Comparison of ENCODE assay signal across 13 mouse cellular contexts in the genomic region with DNA sequence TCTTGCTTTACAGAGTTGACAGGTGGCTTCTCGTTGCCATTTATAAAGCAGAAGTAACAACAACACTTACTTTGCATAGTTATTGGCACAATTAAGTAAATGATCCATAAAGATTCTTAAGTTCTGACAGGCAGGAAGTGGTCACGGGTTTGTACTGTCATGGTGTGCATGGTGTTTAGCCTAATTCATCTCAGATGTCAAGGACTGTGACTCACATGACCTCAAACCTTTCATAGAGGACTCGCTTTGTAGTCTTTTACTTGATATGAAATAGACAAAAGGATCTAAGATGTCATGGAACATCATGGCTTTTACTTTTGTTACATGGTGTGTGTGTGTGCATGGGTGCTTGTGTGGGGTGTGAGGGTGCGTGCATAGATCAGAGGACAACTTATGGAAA.
"Had no signal": no experiment of that assay in that cellular context is flagged by ENCODE, and none has a peak within 500 bp of the region (broad histone marks: within the 10 kb centered on the region; RNA-seq: fewer than 3 reads in every experiment).

No protein-coding gene starts in this region.

- H3K4me1 ChIP-seq: midbrain, embryonic 15.5 days had no signal

- H3K4me3 ChIP-seq: left cerebral cortex, adult 2 months; limb, embryonic 15.5 days; liver, embryonic 12.5 days; megakaryocyte, embryonic 14.5 days; midbrain, embryonic 15.5 days had no signal

- H3K27ac ChIP-seq: left cerebral cortex, adult 2 months; limb, embryonic 15.5 days; liver, embryonic 12.5 days; midbrain, embryonic 15.5 days; stomach, postnatal 0 days had no signal

- DNase-seq: kidney, adult 18-20 months; kidney, postnatal 10 days; lung, embryonic 14.5 days; lung, postnatal 10 days; lung, postnatal 4 days; right cerebral cortex, postnatal 14 days; thymus, postnatal 14 days had no signal
